Mouse (Mus musculus) heart, adult 2 months (tissue): ENCODE data around the gene Dnajc28. TPM values are rescaled to one million over a fixed set of nuclear protein-coding genes. Genes with fewer than 3 reads are reported as not detected.

Experiments used
- DNase-seq, 2 experiments: peaks; one replicate each; pipeline ENCODE4 v3.0.0; 2021
- H3K27ac ChIP-seq: fragments of 200-600 bp; 2 replicates; pipeline ENCODE4 v1.8.1; 2022
- H3K27me3 ChIP-seq: fragments of 200-500 bp; 2 replicates; pipeline ENCODE4 v1.6.1; 2012; ENCODE audit warnings: mild to moderate bottlenecking, low read length, inconsistent platforms, mixed read lengths; ENCODE audit not compliant: control insufficient read depth, insufficient read depth
- H3K36me3 ChIP-seq: fragments of 200-500 bp; 2 replicates; pipeline ENCODE4 v1.6.1; 2012; ENCODE audit warnings: low read length, inconsistent platforms; ENCODE audit not compliant: control insufficient read depth, insufficient read depth
- H3K4me1 ChIP-seq: fragments of 200-500 bp; 2 replicates; pipeline ENCODE4 v1.6.1; 2011; ENCODE audit warnings: low read length; ENCODE audit not compliant: control insufficient read depth, insufficient read depth
- H3K4me3 ChIP-seq: fragments of 200-600 bp; 2 replicates; pipeline ENCODE4 v1.8.1; 2022
- H3K79me2 ChIP-seq: fragments of 200-500 bp; replicated peaks from 2 replicates; pipeline ENCODE4 v1.6.1; 2012; ENCODE audit warnings: mild to moderate bottlenecking, inconsistent platforms, low read length, moderate library complexity, mixed read lengths; ENCODE audit not compliant: control insufficient read depth, insufficient read depth
- H3K9ac ChIP-seq: fragments of 200-500 bp; 2 replicates; pipeline ENCODE4 v1.6.1; 2012; ENCODE audit warnings: low read depth, mild to moderate bottlenecking, control low read depth, inconsistent platforms, low read length, mixed read lengths
- CTCF ChIP-seq: fragments of 200-600 bp; IDR thresholded peaks from 2 replicates; pipeline ENCODE4 v1.8.1; 2022; ENCODE audit warnings: antibody characterized with exemption, mild to moderate bottlenecking, moderate library complexity
- EP300 ChIP-seq: fragments of 200-500 bp; IDR thresholded peaks from 2 replicates; pipeline ENCODE4 v1.6.1; 2011; ENCODE audit warnings: low read depth, low read length, control low read depth; ENCODE audit not compliant: insufficient read depth
- POLR2A ChIP-seq: fragments of 200-500 bp; IDR thresholded peaks from 2 replicates; pipeline ENCODE4 v1.6.1; 2011; ENCODE audit warnings: mild to moderate bottlenecking, low read depth, low read length, control low read depth; ENCODE audit not compliant: insufficient read depth
- WGBS: fragments of 180-500 bp; shearing (Covaris S2); methylation state at CpG from one replicate; pipeline ENCODE4 v1.1.7; 2018; 5-methylcytosine and 5-hydroxymethylcytosine counted together
- intact Hi-C: fragments of 180-260 bp; cut with DNase I; formaldehyde crosslinking; loops from one replicate; pipeline ENCODE4 v1.15.1; 2025
- polyA plus RNA-seq: library from polyadenylated mRNA; depleted of rRNA; stranded (reverse); fragments of >200 nt; gene quantifications from 2 replicates; pipeline ENCODE4 v1.2.3, GENCODE M21; 2012
- total RNA-seq, 2 experiments: library from RNA; stranded (reverse); gene quantifications; 2 replicates each; pipeline ENCODE4 v1.2.3; 2021

The Dnajc28 gene
- total and polyA plus RNA-seq, 3 experiments, result 9.8 to 34.1 (median 31.1) TPM

- H3K9ac ChIP-seq, result no peak overlapping the region
- H3K4me3 ChIP-seq, result no peak overlapping the region
- 75% methylated on average over 5 of the region's 5 CpGs for WGBS
- intact Hi-C loops, result no loop called here
- no peak overlapping the region for H3K27ac ChIP-seq
- no peak for DNase-seq
- H3K27me3 ChIP-seq, result no peaks in the 10 kb centered on the region
- TF ChIP-seq POLR2A (no peak), EP300 (no peak), CTCF (no peak)
- no peaks in the 10 kb centered on the region for H3K79me2 ChIP-seq
- no peaks in the 10 kb centered on the region for H3K36me3 ChIP-seq
- no peaks in the 10 kb centered on the region for H3K4me1 ChIP-seq
Measured at GRCm38 (mm10) chr16:91632439-91632838, 13.6 kb upstream of the Dnajc28 start.

GRCm38 (mm10) chr16:91630584-91630983, 11.8 kb upstream of the Dnajc28 start:
- Histone ChIP-seq H3K4me1 (no peaks in the 10 kb centered on the region), H3K27me3 (no peaks in the 10 kb centered on the region), H3K9ac (no peak overlapping the region), H3K27ac (no peak overlapping the region), H3K79me2 (no peaks in the 10 kb centered on the region), H3K36me3 (no peaks in the 10 kb centered on the region), H3K4me3 (no peak overlapping the region)
- TF ChIP-seq POLR2A (no peak), CTCF (no peak), EP300 (no peak)
- DNase-seq, result no peak
- intact Hi-C loops, result no loop called here
- 33% methylated on average over 1 of the region's 1 CpGs for WGBS

GRCm38 (mm10) chr16:91629749-91630148, 10.9 kb upstream of the Dnajc28 start:
- DNase-seq, result no peak
- H3K36me3 ChIP-seq, result no peaks in the 10 kb centered on the region
- no peak overlapping the region for H3K27ac ChIP-seq
- intact Hi-C loops, result no loop called here
- no peak overlapping the region for H3K4me3 ChIP-seq
- TF ChIP-seq CTCF, result no peak
- TF ChIP-seq EP300, result no peak
- no peak for TF ChIP-seq POLR2A
- no peaks in the 10 kb centered on the region for H3K4me1 ChIP-seq
- WGBS, result 95% methylated on average over 4 of the region's 4 CpGs
- no peaks in the 10 kb centered on the region for H3K79me2 ChIP-seq
- H3K9ac ChIP-seq, result no peak overlapping the region
- H3K27me3 ChIP-seq, result no peaks in the 10 kb centered on the region

- Histone ChIP-seq H3K27me3 (no peaks in the 10 kb centered on the region), H3K27ac (no peak overlapping the region), H3K9ac (no peak overlapping the region), H3K4me1 (no peaks in the 10 kb centered on the region), H3K79me2 (no peaks in the 10 kb centered on the region), H3K4me3 (no peak overlapping the region), H3K36me3 (no peaks in the 10 kb centered on the region)
- 89% methylated on average over 3 of the region's 3 CpGs for WGBS
- TF ChIP-seq POLR2A (no peak), EP300 (no peak), CTCF (no peak)
- DNase-seq, result no peak
- intact Hi-C loops, result no loop called here
Measured at GRCm38 (mm10) chr16:91628673-91629072, 9.8 kb upstream of the Dnajc28 start.

- 71% methylated on average over 7 of the region's 7 CpGs for WGBS
- Histone ChIP-seq H3K27ac (no peak overlapping the region), H3K36me3 (no peaks in the 10 kb centered on the region), H3K27me3 (no peaks in the 10 kb centered on the region), H3K9ac (no peak overlapping the region), H3K79me2 (no peaks in the 10 kb centered on the region), H3K4me1 (no peaks in the 10 kb centered on the region), H3K4me3 (no peak overlapping the region)
- no peak for TF ChIP-seq CTCF
- no peak for DNase-seq
- intact Hi-C loops, result no loop called here
Measured at GRCm38 (mm10) chr16:91627831-91628230, 9.0 kb upstream of the Dnajc28 start.

- no peaks in the 10 kb centered on the region for H3K4me1 ChIP-seq
- H3K36me3 ChIP-seq, result no peaks in the 10 kb centered on the region
- TF ChIP-seq POLR2A (no peak), EP300 (no peak), CTCF (no peak)
- no peak overlapping the region for H3K27ac ChIP-seq
- H3K9ac ChIP-seq, result no peak overlapping the region
- H3K27me3 ChIP-seq, result no peaks in the 10 kb centered on the region
- no peaks in the 10 kb centered on the region for H3K79me2 ChIP-seq
- DNase-seq, result no peak
- no peak overlapping the region for H3K4me3 ChIP-seq
- WGBS, result 92% methylated on average over 9 of the region's 9 CpGs
- intact Hi-C loops, result no loop called here
Measured at GRCm38 (mm10) chr16:91623074-91623473, 4.2 kb upstream of the Dnajc28 start.

GRCm38 (mm10) chr16:91620991-91621390, 2.2 kb upstream of the Dnajc28 start:
- H3K27ac ChIP-seq, result no peak overlapping the region
- TF ChIP-seq POLR2A (no peak), CTCF (no peak), EP300 (no peak)
- H3K4me3 ChIP-seq, result no peak overlapping the region
- H3K36me3 ChIP-seq, result no peaks in the 10 kb centered on the region
- no peaks in the 10 kb centered on the region for H3K27me3 ChIP-seq
- DNase-seq, result no peak
- no peak overlapping the region for H3K9ac ChIP-seq
- H3K79me2 ChIP-seq, result no peaks in the 10 kb centered on the region
- intact Hi-C loops, result no loop called here
- H3K4me1 ChIP-seq, result no peaks in the 10 kb centered on the region
- 84% methylated on average over 11 of the region's 11 CpGs for WGBS
